Mouse (Mus musculus) spleen, adult 2 months (tissue): ENCODE data around the gene Anks3.

Experiments used
- CTCF ChIP-seq: fragments of 200-500 bp; IDR thresholded peaks from 2 replicates; pipeline ENCODE4 v1.5.1; 2011; ENCODE audit warnings: mild to moderate bottlenecking, inconsistent platforms; ENCODE audit not compliant: insufficient read depth, insufficient read length, insufficient replicate concordance; ENCODE audit errors: extremely low read depth
- POLR2A ChIP-seq: fragments of 200-500 bp; IDR thresholded peaks from 2 replicates; pipeline ENCODE4 v1.6.1; 2011; ENCODE audit warnings: low read depth, low read length, inconsistent platforms

DNA sequence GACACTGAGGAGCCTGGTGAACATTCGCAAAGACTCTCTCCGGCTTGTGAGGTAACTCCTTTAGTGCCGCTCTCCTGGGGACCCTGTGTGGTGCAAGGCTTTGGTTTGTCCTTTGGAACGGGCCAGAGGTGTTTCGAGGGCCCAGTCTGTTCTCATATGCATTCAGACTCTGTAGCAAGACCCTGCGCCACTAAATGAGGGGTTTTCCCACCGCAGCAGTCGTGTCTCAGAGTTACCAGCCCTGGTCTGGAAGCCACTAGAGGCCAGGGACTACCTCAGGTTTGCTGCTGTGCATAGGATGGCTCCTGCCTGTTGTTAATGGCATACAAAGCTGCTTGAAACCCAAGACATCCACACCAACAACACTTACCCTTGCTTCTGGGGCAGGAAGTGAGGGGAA is 53.2 kb downstream of the Anks3 start:
- TF ChIP-seq CTCF (no peak), POLR2A (no peak)
